Mouse (Mus musculus): ENCODE measurements at regions not wholly inside any gene's neighbourhood (a gene's known extent, or its start where the extent isn't known, plus 50 kb on each side); places are given as distances from the start of the nearest gene placed in this dataset.

DNA sequence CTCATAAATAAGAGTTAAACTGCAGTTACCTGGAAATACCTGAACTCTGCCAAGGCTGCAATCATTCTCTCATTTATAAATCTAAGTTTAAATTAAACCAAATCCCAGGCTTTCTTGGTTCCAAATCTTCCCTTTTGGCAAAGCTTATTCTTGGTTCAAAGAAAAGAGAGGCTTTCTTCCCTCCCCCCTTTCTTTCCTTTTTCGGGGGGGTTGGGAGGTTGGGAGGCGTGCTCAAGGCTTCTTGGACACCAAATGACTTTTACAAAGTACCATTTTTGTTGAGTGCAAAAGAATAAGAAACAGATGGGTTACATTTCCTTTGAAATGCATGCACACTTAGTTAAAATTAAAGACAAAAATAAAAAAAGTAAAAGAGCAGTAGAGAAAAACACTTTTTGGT lies 105.4 kb upstream of the Mroh9 start:
- DNase-seq (ENCODE audit: low spot score), result no peak

GRCm38 (mm10) chr1:163181851-163182250 lies 96.4 kb upstream of the Mroh9 start:
- DNase-seq (ENCODE audit: low spot score), result no peak

DNA sequence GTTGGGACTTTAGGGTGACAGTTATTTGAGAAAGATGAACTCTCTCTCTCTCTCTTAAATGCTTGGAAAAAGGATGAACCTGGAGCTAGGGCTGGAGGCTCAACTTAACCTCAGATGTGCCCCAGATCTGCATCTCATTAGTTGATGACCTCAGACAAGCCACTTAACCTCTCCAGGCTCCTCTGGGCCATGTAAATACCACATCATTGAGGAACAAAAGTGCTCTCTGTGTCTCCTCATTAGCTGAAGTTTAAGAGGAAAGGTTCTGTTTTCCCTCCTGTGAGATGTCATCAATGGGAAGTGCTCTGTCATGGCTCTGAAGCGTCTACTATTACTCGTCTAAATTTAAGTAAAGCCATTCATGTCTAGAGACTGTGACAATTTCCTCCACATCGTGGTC lies 91.5 kb upstream of the Mroh9 start:
- peak; percentile 73 for DNase-seq (ENCODE audit: low spot score)

DNA sequence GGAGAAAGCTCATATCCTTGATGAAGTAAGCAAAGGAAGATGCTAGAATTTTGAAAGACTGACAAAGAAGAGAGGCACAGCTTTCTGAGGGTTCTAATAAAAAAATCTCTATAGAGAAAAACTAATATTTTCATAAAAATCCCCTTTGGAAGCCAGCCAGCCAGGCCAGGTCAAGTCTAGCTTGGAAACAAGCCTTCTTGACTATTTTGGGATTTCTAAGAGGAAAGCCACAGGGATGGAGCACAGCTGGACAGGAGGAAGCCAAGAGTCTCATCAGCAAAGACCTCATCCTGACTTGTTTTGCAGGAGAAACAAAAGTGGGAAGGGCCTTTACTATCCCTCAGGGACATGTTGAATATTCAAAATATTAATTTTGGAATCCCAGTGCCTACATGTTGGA lies 81.6 kb upstream of the Mroh9 start:
- no peak for DNase-seq (ENCODE audit: low spot score)

- no peak for DNase-seq (ENCODE audit: low spot score)
These were observed 78.2 kb upstream of the Mroh9 start for GRCm38 (mm10) chr1:163163636-163164035.

- peak; percentile 75 for DNase-seq (ENCODE audit: low spot score)
These were observed 74.4 kb upstream of the Mroh9 start for GRCm38 (mm10) chr1:163159911-163160310.

DNA sequence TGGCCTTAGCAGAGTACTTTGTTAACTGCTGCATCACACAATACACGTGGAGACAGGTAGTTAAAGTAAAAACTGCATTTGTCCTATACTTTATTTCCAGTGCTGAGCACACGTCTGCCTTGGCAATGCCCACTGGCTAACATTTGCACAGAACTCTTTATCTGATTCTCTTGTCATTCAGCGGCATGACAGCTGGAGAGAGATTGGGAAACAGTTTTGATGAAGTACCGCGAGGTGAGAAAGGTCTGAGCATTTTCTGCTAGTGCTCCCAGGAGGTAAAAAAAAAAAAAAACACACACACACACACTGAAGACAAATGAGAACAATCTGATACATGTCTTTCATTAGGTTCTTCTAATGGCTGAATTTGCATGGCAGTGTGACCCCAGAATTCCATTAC lies 73.0 kb upstream of the Mroh9 start:
- no peak for DNase-seq (ENCODE audit: low spot score)

GRCm38 (mm10) chr1:163150203-163150855 lies 64.9 kb upstream of the Mroh9 start:
- DNase-seq (ENCODE audit: low spot score), result peak; percentile 93

DNA sequence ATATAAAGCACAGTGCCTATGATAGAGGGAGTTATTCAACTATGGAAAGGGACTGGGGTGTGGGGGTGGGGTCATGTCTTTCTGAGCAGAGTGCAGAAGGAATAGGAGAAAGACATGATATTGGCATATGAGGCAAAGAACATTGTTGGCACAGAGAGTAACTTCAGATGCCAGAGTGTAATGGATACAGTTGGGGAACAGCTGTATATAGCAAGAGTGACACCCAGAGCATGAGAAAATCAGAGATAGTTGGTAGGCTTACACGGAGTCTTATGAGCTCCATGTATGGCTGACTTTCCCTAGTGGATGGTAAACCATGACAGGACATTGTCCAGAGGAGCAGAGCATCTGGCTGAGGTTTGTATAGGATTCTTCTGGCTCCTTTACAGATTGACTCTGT lies 61.2 kb upstream of the Mroh9 start:
- no peak for DNase-seq (ENCODE audit: low spot score)

GRCm38 (mm10) chr1:163143113-163143512 lies 57.6 kb upstream of the Mroh9 start:
- no peak for DNase-seq (ENCODE audit: low spot score)

- no peak for DNase-seq (ENCODE audit: low spot score)
These were observed 56.0 kb upstream of the Mroh9 start for GRCm38 (mm10) chr1:163141471-163141870.

GRCm38 (mm10) chr1:163138179-163138578 lies 52.7 kb upstream of the Mroh9 start:
- no peak for DNase-seq (ENCODE audit: low spot score)
